Mouse (Mus musculus) layer of hippocampus, postnatal 36 days (tissue): ENCODE results near the gene Fyttd1. TPM values are rescaled to one million over a fixed set of nuclear protein-coding genes. Genes with fewer than 3 reads are reported as not detected.
A peak's percentile ranks its signal among the peaks of the same experiment; 100 is the strongest.
"Not testable (repeated sequence)": the region's sequence is repeated elsewhere in the genome, so short reads cannot be mapped to it uniquely, and the experiment has no call there.

ENCODE experiments used
- DNase-seq, 2 experiments: peaks; one replicate each; pipeline ENCODE4 v3.0.0; 2022
- total RNA-seq, 2 experiments: library from RNA; stranded (reverse); gene quantifications; 2 replicates each; pipeline ENCODE4 v1.2.3; 2021

The Fyttd1 gene
- total RNA-seq, 2 experiments from 2014 or later, result 114 to 118 TPM

DNA sequence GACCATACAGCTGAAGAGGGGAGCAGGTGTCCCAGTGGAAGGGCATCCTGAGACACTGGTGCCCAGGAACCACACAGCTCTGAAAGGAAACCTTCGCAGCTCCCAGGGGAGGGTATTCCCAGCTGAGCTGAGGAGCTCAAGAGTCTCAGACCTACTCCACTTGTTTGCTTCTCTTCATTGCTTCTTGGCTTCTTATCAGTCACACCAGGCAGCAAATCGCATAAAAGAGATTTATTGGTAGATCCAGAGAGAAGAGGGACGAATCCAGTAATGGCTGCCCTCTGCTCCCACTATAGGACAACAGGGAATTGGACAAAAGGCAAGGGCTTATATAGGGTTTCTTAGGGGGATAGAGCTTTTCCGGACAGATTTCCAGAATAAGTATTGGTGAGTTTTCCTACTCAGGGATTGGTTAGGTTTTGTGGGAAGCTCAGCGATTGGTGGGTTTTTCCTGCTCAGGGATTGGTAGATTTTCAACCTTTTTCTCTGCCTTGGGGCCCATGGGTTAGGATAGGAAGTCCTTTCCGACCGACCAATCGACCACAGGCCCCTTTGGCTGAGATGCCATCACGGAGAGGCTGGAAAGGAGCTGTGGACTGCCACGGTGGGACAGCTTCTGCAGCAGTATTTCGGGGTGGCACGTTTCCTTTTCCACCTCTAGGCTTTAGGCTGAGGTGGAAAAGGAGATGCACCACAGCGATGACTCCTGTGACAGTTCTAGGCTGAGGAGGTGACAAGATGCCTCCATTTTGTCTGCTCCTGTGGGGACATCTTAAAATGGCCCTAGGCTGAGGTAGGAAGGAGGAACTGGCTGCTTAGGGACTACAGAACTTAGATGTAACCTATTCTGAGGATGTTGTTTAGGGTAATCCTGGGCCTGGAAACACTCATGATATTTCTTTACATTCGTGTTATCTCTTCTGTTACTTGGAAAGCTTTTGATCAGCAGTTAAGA is 1.9 kb downstream of the Fyttd1 start:
- DNase-seq, result no peak

DNA sequence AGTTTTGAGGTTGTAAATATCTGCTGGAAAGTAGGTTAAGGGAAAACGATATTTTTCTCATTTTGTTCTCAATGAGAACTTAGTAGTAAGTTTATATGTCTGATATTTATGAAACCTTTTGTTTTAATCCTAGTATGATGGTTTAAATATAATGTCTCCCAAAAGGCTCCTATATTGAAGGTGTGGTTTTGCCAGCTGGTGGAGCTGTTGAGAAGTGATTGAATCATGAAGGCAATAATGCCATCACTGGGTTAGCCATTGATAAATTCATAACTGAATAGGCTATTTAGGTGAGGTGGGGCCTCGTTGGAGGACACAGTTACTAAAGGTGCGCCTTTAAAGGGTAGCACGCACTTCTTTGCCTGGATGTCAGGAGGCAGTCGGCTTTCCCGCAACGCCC is 4.2 kb downstream of the Fyttd1 start:
- no peak for DNase-seq

DNA sequence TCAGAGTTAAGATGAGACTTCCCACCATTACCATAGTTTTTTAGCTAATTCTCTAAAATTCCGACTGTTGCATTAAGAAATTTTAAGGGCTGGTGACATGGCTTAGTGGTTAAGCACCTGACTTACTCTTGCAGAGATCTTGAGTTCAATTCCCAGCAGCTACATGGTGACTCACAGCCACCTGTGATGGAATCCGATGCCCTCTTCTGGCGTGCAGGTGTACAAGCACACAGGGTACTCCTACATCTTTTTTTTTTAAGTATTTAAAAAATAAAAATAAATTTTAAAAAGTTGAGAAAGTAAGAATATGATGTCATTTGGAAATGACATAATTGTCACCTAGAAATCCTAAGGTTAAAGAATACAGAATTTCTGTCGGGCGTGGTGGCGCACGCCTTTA is 10.7 kb downstream of the Fyttd1 start:
- no peak for DNase-seq

DNA sequence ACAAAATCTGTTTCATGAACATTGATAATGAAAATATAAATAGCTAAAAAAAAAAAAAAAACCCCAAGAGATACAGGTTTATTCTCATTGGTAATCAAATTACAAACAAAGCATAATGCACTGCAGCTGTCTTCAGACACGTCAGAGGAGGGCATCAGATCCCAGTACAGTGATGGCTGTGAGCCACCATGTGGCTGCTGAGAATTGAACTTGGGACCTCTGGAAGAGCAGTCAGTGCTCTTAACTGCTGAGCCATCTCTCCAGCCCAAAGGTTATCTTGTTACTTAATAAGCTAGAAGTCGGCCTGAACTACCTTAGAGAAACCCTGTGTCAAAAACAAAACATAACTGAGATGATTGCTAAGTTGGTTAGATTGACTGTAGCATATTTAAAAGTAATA is 12.6 kb downstream of the Fyttd1 start:
- no peak for DNase-seq

DNA sequence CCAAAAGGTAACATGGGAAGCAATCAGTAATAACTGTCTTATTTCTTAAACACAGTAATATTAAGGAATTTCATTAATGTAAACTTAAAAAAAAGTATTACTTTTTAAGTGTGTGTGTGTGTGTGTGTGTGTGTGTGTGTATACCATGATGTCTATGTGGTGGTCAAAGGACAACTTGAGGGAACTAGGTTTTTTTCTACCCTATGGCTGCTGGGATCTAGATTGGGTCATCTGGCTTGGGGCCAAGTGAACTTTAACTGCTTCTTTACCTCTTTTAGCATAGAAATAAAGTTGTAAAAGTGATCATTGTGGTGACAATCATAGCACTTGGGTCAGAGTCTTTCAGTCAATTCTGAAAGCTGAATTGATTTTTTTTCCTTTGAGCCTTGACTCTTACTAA is 18.8 kb downstream of the Fyttd1 start:
- no peak for DNase-seq

DNA sequence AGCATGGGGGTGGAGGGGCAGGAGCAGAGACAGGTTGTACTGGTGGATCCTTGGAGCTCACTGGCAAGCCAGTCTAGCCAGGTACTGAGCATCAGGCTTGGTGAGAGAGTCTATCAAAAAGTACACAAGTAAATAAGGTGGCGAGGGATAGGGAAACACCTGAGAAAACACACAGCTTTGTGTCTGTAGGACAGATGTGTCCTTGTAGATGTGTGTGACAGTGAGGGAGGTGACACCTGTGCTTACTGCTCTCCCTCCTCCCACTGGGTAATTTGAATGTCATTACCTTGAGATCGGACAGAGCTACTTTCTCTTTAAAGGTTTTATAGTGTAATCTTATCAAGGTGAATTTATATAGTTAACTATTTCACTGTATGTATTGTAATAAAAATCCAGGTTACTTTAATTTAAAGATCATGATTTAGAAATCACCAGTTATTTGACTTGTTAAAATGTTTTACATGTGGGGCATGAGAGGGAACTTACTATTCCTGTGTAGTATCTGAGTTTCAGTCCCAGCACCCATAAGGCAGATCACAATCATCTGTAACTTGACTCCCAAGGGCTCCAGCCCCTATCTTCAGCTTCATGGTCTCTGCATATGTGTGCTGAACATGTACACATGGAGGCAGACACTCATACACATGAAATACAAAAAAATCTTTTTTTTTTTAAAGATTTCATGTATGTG is 24.2 kb downstream of the Fyttd1 start:
- no peak for DNase-seq

DNA sequence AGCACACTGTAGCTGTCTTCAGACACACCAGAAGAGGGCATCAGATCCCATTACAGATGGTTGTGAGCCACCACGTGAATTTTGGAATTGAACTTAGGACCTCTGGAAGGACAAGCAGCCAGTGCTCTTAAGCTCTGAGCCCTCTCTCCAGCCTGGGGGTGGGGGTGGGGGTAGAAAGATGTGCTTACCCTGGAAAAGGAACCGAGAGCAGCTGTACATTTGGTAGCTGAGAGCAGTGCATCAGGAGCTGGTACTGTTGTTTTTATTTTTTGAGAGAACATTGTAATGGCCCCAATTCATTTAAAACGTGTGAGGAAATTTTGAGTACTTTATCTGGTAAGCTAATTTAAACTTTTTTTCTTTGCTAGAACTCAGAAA is 24.7 kb downstream of the Fyttd1 start:
- DNase-seq, result no peak

DNA sequence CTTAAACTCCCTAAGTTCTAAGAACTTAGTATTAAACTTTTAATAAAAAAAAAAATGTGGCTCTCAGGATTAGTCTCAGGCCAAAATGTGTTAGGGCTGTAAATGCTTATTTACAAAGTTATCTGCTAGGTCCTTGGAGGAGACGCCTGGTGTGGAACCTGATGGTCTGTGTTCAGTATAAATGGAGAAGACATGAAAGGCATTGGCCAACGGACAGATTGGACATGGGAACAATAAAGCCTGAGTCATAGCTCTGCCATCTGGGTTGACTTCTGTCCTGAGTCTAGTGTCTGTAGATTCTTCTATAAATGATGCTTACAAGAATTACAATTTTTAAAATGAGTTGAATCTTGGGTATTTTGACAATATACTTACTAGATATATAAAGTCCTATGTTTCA is 28.9 kb downstream of the Fyttd1 start:
- DNase-seq, result no peak

DNA sequence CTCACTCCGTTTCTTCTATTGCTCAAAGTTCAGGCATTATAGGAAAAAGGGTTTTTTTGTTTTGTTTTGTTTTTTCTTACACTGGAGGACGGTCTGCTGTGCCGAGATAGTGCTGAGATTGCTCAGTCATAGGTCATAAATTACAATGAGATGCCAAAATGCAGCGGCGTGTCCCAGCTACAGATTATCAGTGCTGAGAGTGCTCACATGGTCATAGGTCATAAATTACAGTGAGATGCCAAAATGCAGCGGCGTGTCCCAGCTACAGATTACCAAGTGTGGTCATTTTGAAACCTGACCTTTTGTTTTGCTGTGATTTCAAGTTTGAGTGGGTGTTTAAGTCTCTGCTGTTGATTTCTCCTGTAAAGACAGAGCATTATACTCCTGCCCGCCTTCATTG is 29.4 kb downstream of the Fyttd1 start:
- no peak for DNase-seq

DNA sequence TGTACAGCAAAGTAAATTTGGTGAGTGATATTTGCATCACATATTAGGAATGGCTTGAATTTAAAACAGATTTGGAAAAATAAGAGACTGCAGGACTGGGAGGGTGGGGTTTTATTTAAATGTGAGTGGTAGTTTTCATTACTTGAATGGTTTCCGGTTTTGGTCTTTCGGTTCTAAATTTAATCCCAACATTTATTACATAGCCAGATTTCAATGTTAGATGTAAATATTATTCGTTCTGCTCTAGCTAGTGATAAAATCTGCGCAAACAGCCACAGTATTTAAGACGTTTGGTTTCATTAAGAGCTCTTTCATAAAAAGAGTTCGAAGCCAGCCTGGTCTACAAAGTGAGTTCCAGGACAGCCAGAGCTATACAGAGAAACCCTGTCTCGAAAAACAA is 35.9 kb downstream of the Fyttd1 start:
- DNase-seq, result no peak

DNA sequence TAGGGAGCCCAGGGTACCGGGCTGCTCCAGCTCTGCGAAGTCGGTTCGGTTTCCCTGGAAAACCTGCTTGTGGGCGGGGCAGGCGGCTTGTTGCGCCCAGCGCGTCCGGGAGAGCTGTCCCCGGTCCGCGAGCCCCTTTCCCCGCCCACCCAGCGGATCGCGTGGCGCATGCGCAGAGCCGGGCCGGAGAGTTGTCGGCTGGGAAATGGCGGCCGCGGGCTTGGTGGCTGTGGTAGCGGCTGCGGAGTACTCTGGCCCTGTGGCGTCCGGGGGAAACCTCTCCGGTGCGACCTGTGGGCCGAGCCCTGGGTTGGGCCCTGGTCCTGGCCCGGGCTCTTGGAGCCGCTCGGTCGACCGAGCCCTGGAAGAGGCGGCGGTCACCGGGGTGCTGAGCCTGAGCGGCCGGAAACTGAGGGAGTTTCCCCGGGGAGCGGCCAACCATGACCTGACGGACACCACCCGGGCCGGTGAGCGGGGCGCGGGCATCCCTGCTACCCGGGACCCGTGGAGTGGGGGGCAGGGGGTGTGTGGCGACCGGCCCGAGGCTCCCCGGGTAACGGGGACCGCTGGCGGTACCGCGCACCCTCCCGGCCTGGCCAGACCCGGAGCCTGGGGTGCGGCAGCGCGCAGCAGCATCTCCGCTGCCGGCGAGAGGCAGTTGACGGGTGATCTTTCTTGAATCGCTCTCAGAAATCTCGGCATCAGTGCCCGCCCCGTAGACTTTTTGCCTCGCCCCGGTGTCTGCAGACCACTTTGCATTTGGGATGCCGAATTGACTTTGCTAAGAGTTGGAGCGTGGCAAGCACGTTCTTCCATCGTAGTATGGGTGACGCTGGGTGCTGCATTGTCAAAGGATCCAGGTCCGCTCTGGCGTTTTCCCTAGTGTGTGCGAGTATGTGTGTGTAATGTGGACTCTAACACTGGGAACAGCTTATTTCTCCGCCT is 36.9 kb downstream of the Fyttd1 start, which contains the start of gene Lrch3:
TSS of gene Lrch3 (plus strand) at position 164 of the 945 bp plus-strand sequence.
- peak; percentile 93 to 94 for DNase-seq

DNA sequence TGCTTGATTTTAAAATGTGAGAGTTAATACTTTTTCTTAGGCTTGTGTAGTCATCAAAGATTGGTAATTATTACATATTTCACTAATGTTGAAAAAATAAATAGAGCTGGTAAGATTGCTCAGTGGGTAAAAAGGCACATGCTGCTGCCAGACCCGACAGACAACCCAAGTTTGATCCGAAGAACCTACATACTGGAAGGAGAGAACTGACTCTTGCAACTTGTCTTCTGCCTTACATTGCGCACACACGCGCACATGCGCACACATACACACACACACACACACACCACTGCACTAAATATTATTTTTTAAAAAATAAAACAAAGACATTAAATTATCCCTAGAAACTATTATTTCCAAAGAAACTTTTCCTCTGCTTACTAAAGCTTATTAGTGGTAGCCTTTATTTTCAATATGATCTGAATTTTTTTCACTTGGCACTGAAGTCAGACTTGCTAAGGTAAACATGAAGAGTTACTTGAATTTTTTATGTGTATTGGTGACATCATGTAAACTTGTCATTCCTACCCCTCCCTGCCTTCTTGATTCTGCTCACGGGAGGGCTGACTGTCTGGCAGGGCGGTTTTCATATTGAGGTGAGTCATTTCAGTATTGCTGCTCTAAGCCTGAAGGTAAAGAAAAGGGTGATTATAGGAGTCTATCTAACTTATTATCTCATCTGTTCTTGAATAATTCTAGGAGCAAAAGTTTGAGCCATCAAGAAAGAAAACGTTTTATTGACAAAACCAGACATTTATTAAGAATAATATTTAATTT is 38.2 kb downstream of the Fyttd1 start:
- DNase-seq, result no peak

DNA sequence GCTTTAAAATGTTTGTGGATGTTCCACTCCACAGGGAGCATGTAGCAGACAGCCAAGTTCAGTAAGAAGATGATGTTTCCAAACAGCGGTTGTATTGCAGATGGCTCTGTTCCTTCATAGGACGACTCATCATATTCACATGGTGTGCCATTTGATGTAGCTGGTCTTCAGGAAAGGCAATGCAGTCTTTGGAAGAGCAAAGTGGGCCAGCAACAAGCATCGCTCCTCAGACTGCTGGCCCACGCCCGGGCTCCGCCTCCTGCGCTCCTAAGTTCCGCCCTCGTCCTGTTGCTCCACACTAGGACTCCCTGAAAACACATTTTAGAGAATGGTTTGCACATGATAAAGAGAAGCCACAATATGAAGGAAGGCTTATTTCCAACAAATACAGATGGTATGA is 49.3 kb downstream of the Fyttd1 start:
- not testable (repeated sequence) for DNase-seq

DNA sequence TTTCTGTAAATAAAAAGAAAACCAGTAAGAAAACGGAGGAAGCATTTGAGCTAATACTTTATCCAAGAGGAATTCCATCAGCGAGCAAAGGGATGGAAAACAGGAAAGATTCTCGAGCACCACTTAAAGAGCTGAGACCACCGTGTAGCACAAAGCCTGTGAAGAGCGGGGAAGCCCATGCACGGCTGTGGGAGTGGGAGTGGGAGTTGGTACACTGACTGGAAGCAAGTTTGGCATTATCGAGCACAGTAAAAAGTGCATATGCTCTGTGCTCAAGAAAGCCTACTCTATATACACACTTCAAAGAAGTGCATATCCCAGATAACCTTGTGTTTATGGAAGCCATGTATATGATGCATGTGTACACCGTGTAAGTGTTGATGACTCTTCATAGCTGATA is 49.7 kb downstream of the Fyttd1 start:
- DNase-seq, result no peak

DNA sequence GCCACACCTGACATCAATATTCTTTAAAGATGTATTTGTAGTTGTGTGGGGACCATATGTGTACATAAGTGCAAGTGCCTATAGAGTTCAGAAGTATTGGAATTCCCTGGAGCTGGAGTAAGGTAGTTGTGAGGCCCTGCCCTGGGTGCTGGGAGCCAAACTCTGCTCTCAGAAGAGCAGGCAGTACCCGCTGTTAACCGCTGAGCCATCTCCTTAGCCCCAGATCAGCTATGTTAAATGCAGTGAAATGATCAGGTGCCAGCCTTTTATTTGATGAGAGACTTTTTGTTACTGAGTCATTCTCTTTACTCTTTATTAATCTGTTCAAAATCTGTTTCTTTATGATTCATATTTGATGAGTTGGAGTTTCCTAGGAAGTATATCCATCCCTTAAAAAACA is 52.6 kb downstream of the Fyttd1 start:
- DNase-seq, result no peak

DNA sequence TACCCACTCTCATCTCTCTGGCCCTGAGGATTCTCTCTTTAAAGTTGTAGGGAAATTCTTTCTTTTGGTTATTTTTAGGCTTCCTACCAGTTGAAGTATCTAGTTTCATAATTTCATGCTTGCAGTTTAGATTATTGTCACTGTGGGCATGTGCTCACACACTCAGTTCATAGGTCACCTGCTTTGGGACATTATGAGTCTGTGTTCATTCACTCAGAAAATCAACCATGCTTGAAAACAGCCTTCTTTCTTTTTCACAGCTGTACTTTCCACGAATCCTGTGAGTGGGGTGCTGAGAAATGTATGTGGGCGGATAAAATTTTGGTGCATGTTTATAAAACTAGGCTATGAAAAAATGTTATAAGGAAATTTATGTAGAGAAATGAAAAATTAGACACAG is 57.2 kb downstream of the Fyttd1 start:
- DNase-seq, result no peak

DNA sequence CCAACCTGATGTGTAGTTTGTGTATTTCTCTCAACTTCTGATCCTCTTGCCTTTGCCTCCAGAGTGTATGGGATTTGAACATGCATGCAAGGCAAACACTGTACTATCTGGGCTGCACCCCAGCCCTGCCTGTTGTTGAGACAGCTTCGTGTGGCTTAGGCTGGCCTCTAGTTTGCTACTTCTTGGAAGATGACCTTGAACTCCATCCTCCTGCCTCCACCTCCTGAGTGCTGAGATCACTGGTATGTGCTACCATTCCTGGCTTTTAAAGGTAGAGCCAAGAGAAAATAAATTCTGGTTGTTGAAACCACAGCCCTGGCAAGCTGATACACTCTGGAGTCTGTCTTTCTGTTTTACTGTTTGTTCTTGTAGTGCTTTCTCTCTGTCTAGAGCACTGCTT is 57.8 kb downstream of the Fyttd1 start:
- no peak for DNase-seq

DNA sequence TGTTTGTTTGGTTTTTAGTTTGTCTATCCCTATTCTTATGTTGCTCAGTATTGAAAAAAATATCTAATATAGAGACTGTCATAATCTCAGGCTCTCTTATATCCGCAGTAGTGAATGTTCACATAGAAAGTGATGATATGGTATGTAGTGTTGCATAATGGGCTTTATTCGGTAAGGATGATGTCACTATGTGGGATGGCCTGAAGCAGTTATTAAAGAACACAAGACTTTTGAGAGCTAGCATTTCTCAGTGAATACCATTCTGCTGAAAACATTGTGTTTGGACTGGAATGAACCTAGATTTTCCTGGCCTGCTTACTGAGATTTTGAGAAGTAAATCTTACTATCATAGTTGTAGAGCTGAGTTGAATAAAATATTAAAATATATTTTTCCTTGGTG is 60.1 kb downstream of the Fyttd1 start:
- DNase-seq, result no peak

DNA sequence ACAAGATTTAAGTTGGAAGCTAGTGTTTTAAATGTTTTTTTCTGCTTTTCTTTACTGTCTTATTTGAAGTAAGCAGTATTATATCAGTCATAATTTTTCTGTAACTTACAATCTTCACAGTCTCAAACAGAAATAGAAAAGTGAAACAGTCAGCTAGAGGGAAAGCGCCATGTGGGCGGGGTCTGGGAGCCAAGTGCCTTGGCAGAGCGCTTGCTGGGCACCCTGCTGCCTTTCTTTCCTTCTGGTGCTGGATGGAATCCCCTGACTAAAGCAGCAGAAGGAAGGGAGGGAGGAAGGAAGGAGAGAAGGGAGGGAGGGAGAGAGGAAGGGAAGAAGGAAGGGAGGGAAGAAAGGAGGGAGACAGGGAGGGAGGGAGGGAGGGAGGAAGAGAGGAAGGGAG is 62.0 kb downstream of the Fyttd1 start:
- peak; percentile 21 to 38 for DNase-seq

DNA sequence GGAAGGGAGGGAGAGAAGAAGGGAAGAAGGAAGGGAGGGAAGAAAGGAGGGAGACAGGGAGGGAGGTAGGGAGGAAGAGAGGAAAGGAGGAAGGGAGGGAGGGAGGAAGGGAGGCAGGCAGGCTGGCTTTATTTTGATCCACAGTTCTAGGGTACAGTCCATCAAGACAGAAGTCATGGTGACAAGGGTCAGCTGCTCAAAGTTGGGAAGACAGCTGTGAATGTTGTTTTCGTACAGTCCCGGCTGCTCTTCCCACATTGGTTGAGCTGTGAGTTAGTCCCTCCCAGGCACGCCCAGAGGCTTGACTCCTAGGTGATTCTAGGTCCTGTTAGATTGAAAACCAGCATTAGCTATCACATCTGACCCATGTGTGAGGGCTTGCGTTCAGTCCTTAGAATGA is 62.4 kb downstream of the Fyttd1 start:
- DNase-seq, result not testable (repeated sequence)

DNA sequence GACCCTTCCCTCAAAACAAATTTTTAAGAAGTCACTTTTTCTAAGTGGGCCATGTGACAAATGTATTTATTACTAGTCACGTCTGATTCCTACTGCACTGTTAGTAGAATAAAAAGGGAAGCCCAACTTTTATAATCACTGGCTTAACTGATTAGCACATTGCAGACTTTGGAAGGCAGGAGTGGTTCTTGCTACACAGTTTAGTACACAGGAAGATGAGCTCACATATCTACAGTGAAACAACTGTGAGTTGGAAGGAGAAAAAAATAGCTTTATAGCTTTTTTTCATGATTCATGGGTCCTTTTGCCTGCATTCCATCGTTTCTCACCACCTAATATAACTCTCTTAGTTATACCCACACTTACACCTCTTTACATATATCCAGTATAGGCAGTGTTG is 63.9 kb downstream of the Fyttd1 start:
- DNase-seq, result not testable (repeated sequence)

DNA sequence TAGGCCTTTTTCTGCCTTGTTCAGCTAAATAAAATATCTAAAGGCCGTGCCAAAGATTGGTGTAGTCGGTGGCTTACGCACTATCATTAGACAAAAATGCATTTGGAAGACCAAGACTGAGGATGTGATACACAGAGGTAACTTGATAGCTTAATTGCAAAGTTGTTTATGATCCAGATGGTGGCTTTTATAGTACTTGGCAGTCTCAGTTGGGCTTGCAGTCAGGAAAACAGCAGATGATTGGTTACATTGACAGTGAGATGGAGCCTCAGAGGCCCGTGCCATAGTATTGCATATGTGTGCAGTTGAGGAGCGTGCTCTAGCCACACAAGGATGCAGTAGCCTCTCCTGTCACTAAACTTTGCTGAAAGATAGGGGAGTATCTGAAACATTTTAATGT is 65.4 kb downstream of the Fyttd1 start:
- DNase-seq, result no peak
